Mouse (Mus musculus): ENCODE data around the gene Slc16a9. TPM values are rescaled to one million over a fixed set of nuclear protein-coding genes. Genes with fewer than 3 reads are reported as not detected.

The Slc16a9 gene
- polyA plus RNA-seq, 1 experiment from 2014 or later = 1.7 TPM

- DNase-seq (ENCODE audit: low spot score) = no peak
- H3K27ac ChIP-seq (ENCODE audit: low read depth) = no peak overlapping the region
- ATAC-seq (replicated peaks; ENCODE audit: low FRiP score, low TSS enrichment, low read depth) = no peak
- no peak overlapping the region for H3K9ac ChIP-seq (ENCODE audit: low read length)
- H3K27me3 ChIP-seq (replicated peaks; ENCODE audit: control insufficient read depth, insufficient read depth, low read length) = no peaks in the 10 kb centered on the region
- H3K9me3 ChIP-seq (ENCODE audit: control insufficient read depth, low read length) = no peaks in the 10 kb centered on the region
- H3K4me3 ChIP-seq (ENCODE audit: low read depth, low read length) = no peak overlapping the region
- no peaks in the 10 kb centered on the region for H3K36me3 ChIP-seq (ENCODE audit: control insufficient read depth, insufficient read depth, low read length)
- no peaks in the 10 kb centered on the region for H3K4me1 ChIP-seq (replicated peaks; ENCODE audit: control insufficient read depth, insufficient read depth, low read length)
- no peak overlapping the region for H3K4me2 ChIP-seq (ENCODE audit: low read length)
- 98% methylated on average over 2 of the region's 2 CpGs for WGBS
These were observed 24.5 kb downstream of the Slc16a9 start for GRCm38 (mm10) chr10:70269447-70269787.

GRCm38 (mm10) chr10:70276678-70277077 lies 31.8 kb downstream of the Slc16a9 start:
- H3K36me3 ChIP-seq (ENCODE audit: control insufficient read depth, insufficient read depth, low read length) = no peaks in the 10 kb centered on the region
- peaks cover 7% of the 10 kb centered on the region; the same call in 1 of the 2 replicates for H3K4me1 ChIP-seq (replicated peaks; ENCODE audit: control insufficient read depth, insufficient read depth, low read length)
- H3K4me3 ChIP-seq (ENCODE audit: low read depth, low read length) = no peak overlapping the region
- no peak overlapping the region for H3K9ac ChIP-seq (ENCODE audit: low read length)
- H3K9me3 ChIP-seq (ENCODE audit: control insufficient read depth, low read length) = no peaks in the 10 kb centered on the region
- no peak overlapping the region for H3K27ac ChIP-seq (ENCODE audit: low read depth)
- no peak for ATAC-seq (replicated peaks; ENCODE audit: low FRiP score, low TSS enrichment, low read depth)
- H3K4me2 ChIP-seq (ENCODE audit: low read length) = no peak overlapping the region
- H3K27me3 ChIP-seq (replicated peaks; ENCODE audit: control insufficient read depth, insufficient read depth, low read length) = no peaks in the 10 kb centered on the region
- no peak for DNase-seq (ENCODE audit: low spot score)
- WGBS = 71% methylated on average over 1 of the region's 1 CpGs

DNA sequence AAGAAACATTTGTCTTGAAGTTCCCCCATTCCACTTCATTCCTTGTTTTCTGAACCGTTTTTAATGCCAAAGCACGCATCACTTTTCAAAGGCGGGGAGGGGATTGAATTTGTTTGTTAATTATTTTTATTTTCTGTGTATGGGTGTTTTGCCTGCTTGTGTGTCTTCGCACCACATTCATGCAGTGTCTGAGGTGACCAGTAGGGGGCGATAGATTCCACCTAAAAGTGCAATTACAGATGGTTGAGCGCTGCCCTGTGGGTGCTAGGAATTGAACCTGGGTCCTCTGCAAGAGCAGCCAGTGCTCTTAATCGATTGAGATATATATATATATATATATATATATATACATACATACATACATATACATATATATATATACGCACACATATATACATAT lies 34.4 kb downstream of the Slc16a9 start:
- 78% methylated on average over 8 of the region's 8 CpGs for WGBS
- Histone ChIP-seq H3K4me2 (ENCODE audit: low read length) (no peak overlapping the region), H3K27me3 (replicated peaks; ENCODE audit: control insufficient read depth, insufficient read depth, low read length) (no peaks in the 10 kb centered on the region), H3K4me3 (ENCODE audit: low read depth, low read length) (no peak overlapping the region), H3K27ac (ENCODE audit: low read depth) (no peak overlapping the region), H3K9me3 (ENCODE audit: control insufficient read depth, low read length) (no peaks in the 10 kb centered on the region), H3K36me3 (ENCODE audit: control insufficient read depth, insufficient read depth, low read length) (no peaks in the 10 kb centered on the region), H3K9ac (ENCODE audit: low read length) (no peak overlapping the region), H3K4me1 (replicated peaks; ENCODE audit: control insufficient read depth, insufficient read depth, low read length) (peaks cover 7% of the 10 kb centered on the region; the same call in 1 of the 2 replicates)
- ATAC-seq (replicated peaks; ENCODE audit: low FRiP score, low TSS enrichment, low read depth) (no peak), DNase-seq (ENCODE audit: low spot score) (no peak)

DNA sequence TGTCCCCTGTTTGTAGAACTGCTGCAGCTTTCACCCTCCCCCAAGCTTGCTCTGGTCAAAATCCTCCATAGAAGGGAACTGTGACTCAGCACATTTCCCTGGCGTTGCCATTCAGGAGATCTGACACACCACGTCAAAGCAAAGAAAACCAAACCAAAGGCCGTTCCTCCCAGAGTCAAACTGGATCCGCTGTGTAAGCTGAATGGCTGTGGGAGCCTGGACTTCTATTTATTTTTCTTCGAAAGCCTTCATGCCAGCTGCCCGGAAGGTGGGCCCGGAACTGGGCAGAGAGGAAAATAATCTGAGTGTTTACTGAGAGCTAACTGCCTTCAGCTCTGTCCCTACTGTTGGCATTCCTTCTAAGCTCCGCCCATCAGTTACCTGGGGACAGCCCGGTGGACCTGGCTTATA lies 42.9 kb downstream of the Slc16a9 start:
- Histone ChIP-seq H3K27ac (ENCODE audit: low read depth) (no peak overlapping the region), H3K9me3 (ENCODE audit: control insufficient read depth, low read length) (no peaks in the 10 kb centered on the region), H3K4me3 (ENCODE audit: low read depth, low read length) (no peak overlapping the region), H3K4me1 (replicated peaks; ENCODE audit: control insufficient read depth, insufficient read depth, low read length) (peaks cover 13% of the 10 kb centered on the region), H3K36me3 (ENCODE audit: control insufficient read depth, insufficient read depth, low read length) (no peaks in the 10 kb centered on the region), H3K9ac (ENCODE audit: low read length) (no peak overlapping the region), H3K27me3 (replicated peaks; ENCODE audit: control insufficient read depth, insufficient read depth, low read length) (no peaks in the 10 kb centered on the region), H3K4me2 (ENCODE audit: low read length) (no peak overlapping the region)
- 26% methylated on average over 9 of the region's 9 CpGs for WGBS
- ATAC-seq (replicated peaks; ENCODE audit: low FRiP score, low TSS enrichment, low read depth) (peak; percentile 50), DNase-seq (ENCODE audit: low spot score) (no peak)

DNA sequence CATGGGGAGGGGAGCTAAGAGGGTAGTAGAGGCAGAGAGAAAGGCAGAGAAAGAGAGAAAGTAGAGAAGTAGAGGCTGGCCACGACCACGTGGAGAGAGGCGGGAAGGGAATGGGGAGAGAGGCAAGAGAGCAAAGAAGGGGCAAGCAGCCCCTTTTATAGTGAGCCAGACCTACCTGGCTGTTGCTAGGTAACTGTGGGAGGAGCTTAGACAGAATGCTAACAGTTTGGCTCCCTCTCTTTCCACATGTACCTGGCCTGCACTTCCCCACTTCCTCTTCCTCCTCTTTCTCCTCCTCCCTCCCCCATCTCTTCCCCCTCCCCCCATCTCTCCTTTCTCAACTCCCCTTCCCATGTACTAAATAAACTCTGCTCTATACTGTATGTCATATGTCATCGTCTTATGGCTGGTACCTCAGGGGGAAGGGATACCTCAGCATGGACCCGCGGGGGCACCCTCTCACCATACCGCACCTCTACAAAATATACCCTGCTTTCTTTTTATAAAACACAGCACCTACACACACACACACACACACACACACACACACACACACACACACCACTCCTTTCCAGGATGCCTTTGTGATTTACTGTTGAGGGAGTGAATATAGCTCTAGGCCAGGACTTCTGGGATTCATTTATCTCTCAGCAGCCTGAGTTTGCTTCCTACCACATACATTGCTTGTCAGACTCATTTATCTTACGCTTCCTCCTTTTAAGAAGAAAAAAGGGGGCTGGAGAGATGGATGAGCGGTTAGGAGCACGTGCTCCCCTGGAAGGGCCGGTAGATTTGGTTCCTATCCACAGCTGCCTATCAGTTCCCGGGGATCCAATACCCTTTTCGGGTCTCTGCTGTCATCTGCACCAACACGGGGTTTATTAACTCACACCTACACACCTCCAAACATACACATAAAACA lies 43.8 kb downstream of the Slc16a9 start:
- H3K9ac ChIP-seq (ENCODE audit: low read length) = no peak overlapping the region
- H3K36me3 ChIP-seq (ENCODE audit: control insufficient read depth, insufficient read depth, low read length) = no peaks in the 10 kb centered on the region
- H3K4me1 ChIP-seq (replicated peaks; ENCODE audit: control insufficient read depth, insufficient read depth, low read length) = peaks cover 13% of the 10 kb centered on the region
- H3K9me3 ChIP-seq (ENCODE audit: control insufficient read depth, low read length) = no peaks in the 10 kb centered on the region
- 38% methylated on average over 14 of the region's 14 CpGs for WGBS
- no peak for DNase-seq (ENCODE audit: low spot score)
- H3K27ac ChIP-seq (ENCODE audit: low read depth) = no peak overlapping the region
- no peaks in the 10 kb centered on the region for H3K27me3 ChIP-seq (replicated peaks; ENCODE audit: control insufficient read depth, insufficient read depth, low read length)
- H3K4me2 ChIP-seq (ENCODE audit: low read length) = no peak overlapping the region
- H3K4me3 ChIP-seq (ENCODE audit: low read depth, low read length) = no peak overlapping the region
- ATAC-seq (replicated peaks; ENCODE audit: low FRiP score, low TSS enrichment, low read depth) = peak; percentile 57

- no peak for ATAC-seq (replicated peaks; ENCODE audit: low FRiP score, low TSS enrichment, low read depth)
These were observed 47.1 kb downstream of the Slc16a9 start for GRCm38 (mm10) chr10:70292014-70292413.

GRCm38 (mm10) chr10:70294094-70294493 lies 49.2 kb downstream of the Slc16a9 start:
- no peak overlapping the region for H3K9ac ChIP-seq (ENCODE audit: low read length)
- no peak overlapping the region for H3K4me2 ChIP-seq (ENCODE audit: low read length)
- H3K9me3 ChIP-seq (ENCODE audit: control insufficient read depth, low read length) = no peaks in the 10 kb centered on the region
- H3K27ac ChIP-seq (ENCODE audit: low read depth) = no peak overlapping the region
- no peak overlapping the region for H3K4me3 ChIP-seq (ENCODE audit: low read depth, low read length)
- ATAC-seq (replicated peaks; ENCODE audit: low FRiP score, low TSS enrichment, low read depth) (no peak), DNase-seq (ENCODE audit: low spot score) (no peak)
- H3K27me3 ChIP-seq (replicated peaks; ENCODE audit: control insufficient read depth, insufficient read depth, low read length) = no peaks in the 10 kb centered on the region
- H3K4me1 ChIP-seq (replicated peaks; ENCODE audit: control insufficient read depth, insufficient read depth, low read length) = no peaks in the 10 kb centered on the region; the same call in 1 of the 2 replicates
- H3K36me3 ChIP-seq (ENCODE audit: control insufficient read depth, insufficient read depth, low read length) = no peaks in the 10 kb centered on the region
- 38% methylated on average over 8 of the region's 8 CpGs for WGBS

More at GRCm38 (mm10) chr10:70292014-70292413, 47.1 kb downstream of the Slc16a9 start:
- H3K9ac ChIP-seq (ENCODE audit: low read length) = no peak overlapping the region
- no peak overlapping the region for H3K27ac ChIP-seq (ENCODE audit: low read depth)
- no peaks in the 10 kb centered on the region for H3K36me3 ChIP-seq (ENCODE audit: control insufficient read depth, insufficient read depth, low read length)
- H3K27me3 ChIP-seq (replicated peaks; ENCODE audit: control insufficient read depth, insufficient read depth, low read length) = no peaks in the 10 kb centered on the region
- no peaks in the 10 kb centered on the region for H3K9me3 ChIP-seq (ENCODE audit: control insufficient read depth, low read length)
- peaks cover 13% of the 10 kb centered on the region for H3K4me1 ChIP-seq (replicated peaks; ENCODE audit: control insufficient read depth, insufficient read depth, low read length)
- WGBS = 20% methylated on average over 7 of the region's 7 CpGs
- H3K4me2 ChIP-seq (ENCODE audit: low read length) = no peak overlapping the region
- H3K4me3 ChIP-seq (ENCODE audit: low read depth, low read length) = no peak overlapping the region
- DNase-seq (ENCODE audit: low spot score) = no peak

DNA sequence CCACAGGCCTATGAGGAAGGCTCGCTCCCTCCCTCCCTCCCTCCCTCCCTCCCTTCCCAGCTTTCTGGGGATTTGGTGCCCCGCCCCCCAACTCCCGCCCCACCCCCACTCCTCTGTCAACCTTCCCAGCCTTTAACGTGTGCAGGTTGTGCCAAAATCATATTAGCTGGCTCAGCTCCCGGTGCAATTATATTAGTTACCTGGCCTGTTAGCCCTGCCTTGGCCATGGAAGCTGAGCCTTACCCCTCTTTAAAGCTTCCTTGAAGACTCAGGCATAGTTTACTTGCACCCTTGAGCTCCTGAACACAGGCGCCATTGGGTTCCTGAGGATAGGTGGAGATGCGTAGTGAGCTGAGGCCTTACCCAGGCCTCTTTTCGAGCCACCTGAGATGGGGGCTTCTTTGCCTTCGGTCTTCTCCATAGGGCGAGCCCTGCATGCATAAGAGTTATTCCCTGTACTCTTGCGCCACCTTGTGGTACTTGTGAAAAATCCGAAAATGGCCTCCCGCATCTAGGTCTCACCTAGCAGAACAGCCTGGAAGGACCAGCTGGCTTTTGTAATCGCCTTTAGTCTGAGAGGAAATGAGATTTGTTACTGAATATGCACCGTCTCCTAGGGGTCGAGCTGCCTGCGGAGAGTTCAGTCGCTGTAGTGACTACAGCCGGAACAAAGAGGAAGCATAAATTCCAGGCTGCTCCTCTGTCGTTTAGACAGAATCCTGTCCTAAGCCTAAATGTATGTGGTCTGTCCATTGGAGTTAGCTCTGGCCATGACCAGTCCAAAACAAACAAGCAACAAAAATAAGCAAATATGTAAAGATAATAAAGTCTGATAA lies 51.8 kb downstream of the Slc16a9 start:
- no peak overlapping the region for H3K27ac ChIP-seq (ENCODE audit: low read depth)

More for the DNA sequence above, 51.8 kb downstream of the Slc16a9 start:
- no peak overlapping the region for H3K4me3 ChIP-seq (ENCODE audit: low read depth, low read length)
- H3K9ac ChIP-seq (ENCODE audit: low read length) = no peak overlapping the region
- H3K27me3 ChIP-seq (replicated peaks; ENCODE audit: control insufficient read depth, insufficient read depth, low read length) = no peaks in the 10 kb centered on the region
- DNase-seq (ENCODE audit: low spot score) (peak; percentile 88), ATAC-seq (replicated peaks; ENCODE audit: low FRiP score, low TSS enrichment, low read depth) (peak; percentile 81)
- no peaks in the 10 kb centered on the region for H3K36me3 ChIP-seq (ENCODE audit: control insufficient read depth, insufficient read depth, low read length)
- WGBS = 6% methylated on average over 20 of the region's 20 CpGs
- H3K9me3 ChIP-seq (ENCODE audit: control insufficient read depth, low read length) = no peaks in the 10 kb centered on the region
- H3K4me2 ChIP-seq (ENCODE audit: low read length) = peak overlapping the region; percentile 6; the same call in 1 of the 2 replicates
- H3K4me1 ChIP-seq (replicated peaks; ENCODE audit: control insufficient read depth, insufficient read depth, low read length) = no peaks in the 10 kb centered on the region; the same call in 1 of the 2 replicates

Data from intestine, embryonic 14.5 days (tissue).